Mouse (Mus musculus) megakaryocyte progenitor cell, adult 5-6 weeks (primary cell): ENCODE measurements at regions not wholly inside any gene's neighbourhood (a gene's known extent, or its start where the extent isn't known, plus 50 kb on each side); places are given as distances from the start of the nearest gene placed in this dataset.
A peak's percentile ranks its signal among the peaks of the same experiment; 100 is the strongest.

ENCODE experiments used
- ATAC-seq: replicated peaks from 2 replicates; pipeline ENCODE4 v1.8.0; 2016; ENCODE audit warnings: mild to moderate bottlenecking, moderate TSS enrichment, inconsistent platforms; ENCODE audit not compliant: poor library complexity

DNA sequence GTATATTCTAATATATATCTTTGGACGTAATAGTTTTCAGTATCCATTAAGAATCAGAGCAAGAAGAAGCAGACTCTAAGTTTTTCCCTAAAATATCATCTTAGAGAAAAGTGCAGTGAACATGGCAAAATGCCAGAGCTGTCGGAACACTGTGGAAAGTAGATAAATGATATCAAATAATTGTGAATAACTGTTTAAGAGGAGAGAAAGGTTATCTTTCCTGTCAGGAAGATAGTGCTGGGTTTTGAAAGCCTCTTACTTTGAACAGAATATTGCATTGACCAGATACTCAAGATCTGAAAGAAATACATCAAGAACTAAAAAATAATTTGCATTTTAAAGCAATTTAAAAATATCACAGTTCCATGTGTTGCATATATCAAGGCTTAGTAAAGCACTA lies 1549.2 kb downstream of the Pcdh18 start:
- ATAC-seq, result no peak

GRCm38 (mm10) chr3:48194300-48194699 lies 1562.8 kb downstream of the Pcdh18 start:
- ATAC-seq, result no peak

DNA sequence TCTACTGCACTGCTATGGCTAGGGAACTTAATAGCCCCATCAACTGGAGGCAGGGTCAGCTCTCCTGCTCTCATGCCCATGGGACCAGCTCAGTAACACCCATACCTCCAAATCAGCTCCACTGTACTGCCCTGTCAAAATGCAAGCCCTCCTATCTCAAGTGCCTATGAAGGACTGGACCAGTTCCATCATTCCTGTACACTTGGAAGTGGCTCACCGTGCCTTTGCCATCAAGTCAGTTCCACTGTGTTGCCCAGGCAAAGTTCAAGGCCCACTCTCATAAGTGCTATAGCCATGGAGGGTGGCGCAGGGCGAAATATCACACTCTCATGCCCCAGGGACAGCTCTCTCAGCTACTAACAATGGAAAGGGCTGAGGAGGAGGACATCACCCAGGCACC lies 1612.2 kb downstream of the Pcdh18 start:
- no peak for ATAC-seq

DNA sequence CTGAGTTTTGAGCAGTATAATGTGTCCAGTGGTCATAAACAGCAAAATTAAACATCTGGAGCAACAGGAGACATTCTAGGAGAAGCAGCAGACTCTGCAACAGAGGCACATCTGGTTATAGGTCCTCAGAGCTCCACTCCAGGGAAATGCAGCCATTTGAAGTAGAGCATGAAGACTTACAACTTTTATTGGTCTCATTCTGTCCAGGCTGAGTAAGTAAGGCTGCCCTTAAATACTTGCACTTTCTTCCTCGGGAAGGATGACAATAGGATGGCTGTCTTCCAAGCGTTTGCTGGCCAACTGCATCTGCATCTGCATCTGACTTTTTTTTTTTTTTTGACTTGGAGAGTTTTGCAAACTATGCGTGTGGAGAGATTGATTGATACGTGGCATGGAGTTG lies 1622.2 kb downstream of the Pcdh18 start:
- ATAC-seq, result no peak

DNA sequence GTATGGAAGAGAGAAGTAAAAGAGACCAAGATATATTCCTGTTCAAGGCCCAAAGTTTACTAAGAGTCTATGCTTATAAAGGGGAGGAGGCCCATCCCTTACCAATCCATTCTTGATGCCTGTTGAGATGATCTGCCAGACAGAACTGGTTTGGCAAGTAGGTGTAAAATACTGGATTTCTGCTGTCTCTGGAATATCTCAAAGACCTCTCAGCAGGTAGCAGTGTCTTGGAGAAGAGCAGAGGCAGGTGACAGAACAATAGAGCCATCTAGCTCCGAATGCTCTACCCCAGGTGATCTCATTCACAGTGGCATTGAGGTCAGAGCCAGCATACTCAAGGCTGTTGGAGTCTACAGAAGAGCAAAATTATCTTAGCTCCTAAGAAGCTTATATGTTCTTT lies 1632.9 kb downstream of the Pcdh18 start:
- ATAC-seq, result no peak

DNA sequence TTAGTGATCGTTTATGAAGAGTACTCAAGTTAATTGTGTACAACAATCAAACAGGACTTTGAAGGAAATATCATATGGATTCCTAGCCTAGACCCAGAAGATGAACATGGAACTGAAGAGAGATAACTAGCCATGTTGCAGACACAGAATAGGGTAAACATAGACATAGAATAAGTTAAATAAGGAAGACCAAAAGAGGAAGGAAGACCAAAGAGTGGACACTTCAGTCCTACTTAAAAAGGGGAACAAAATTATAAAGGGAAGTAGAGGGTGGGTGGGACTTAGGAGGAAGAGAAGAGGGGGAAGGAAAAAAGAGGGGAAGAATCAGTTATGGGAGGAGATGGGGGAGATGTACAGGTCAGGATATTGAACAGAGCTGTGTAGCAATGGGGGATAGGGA lies 1652.8 kb upstream of the Pabpc4l start:
- ATAC-seq, result peak; percentile 100

- peak; percentile 99 for ATAC-seq
Measured at GRCm38 (mm10) chr3:48080616-48081015, 1632.6 kb upstream of the Pabpc4l start.

- ATAC-seq, result 0 out of 2 replicates have a peak, but pooled peaks have one; percentile 31
Measured at GRCm38 (mm10) chr3:48075306-48075705, 1627.3 kb upstream of the Pabpc4l start.

DNA sequence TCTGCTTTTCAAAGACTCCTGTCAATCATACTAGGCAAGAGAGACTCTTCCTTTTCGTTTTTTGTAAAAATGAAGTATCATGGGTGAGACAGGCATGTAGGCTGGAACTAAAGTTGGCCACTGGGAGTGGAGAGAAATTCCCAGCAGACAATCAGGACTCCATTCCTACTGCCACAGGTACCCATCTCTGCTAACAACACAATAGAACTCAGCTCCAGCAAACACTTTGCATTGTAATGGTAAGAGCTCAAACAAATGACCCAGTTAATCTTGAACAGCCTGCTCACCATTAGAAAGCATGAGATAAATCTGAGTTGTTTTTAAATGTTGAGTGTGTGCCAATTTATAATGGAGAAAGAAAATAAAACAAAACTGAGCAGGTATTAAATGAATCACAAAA lies 1620.6 kb upstream of the Pabpc4l start:
- ATAC-seq, result no peak
